Mouse (Mus musculus) adrenal gland, adult 8-10 months (tissue): ENCODE measurements around the gene Snrpg. TPM values are rescaled to one million over a fixed set of nuclear protein-coding genes. Genes with fewer than 3 reads are reported as not detected.
A peak's percentile ranks its signal among the peaks of the same experiment; 100 is the strongest.
"Not testable (repeated sequence)": the region's sequence is repeated elsewhere in the genome, so short reads cannot be mapped to it uniquely, and the experiment has no call there.

Source experiments
- DNase-seq: peaks from one replicate; pipeline ENCODE4 v3.0.0; 2022
- total RNA-seq, 4 experiments: library from RNA; stranded (reverse); gene quantifications; 2 replicates each; pipeline ENCODE4 v1.2.4; 2022

The Snrpg gene
- 100 to 1,000 TPM; 115 to 403 (median 241) TPM for total RNA-seq

GRCm38 (mm10) chr6:86370764-86371339 lies at the start of gene Snrpg:
Gene Snrpg, plus strand, starts transcription at chr6:86371304.
- no peak for DNase-seq

- no peak for DNase-seq
Measured at GRCm38 (mm10) chr6:86322031-86322563, 49.0 kb upstream of the Snrpg start.

- no peak for DNase-seq
Measured at GRCm38 (mm10) chr6:86322991-86323390, 48.1 kb upstream of the Snrpg start.

- no peak for DNase-seq
Measured at GRCm38 (mm10) chr6:86324400-86324799, 46.7 kb upstream of the Snrpg start.

- DNase-seq, result no peak
Measured at GRCm38 (mm10) chr6:86325646-86326045, 45.5 kb upstream of the Snrpg start.

GRCm38 (mm10) chr6:86326866-86327265 lies 44.2 kb upstream of the Snrpg start:
- DNase-seq, result no peak

- DNase-seq, result no peak
Measured at GRCm38 (mm10) chr6:86328369-86328768, 42.7 kb upstream of the Snrpg start.

GRCm38 (mm10) chr6:86329943-86330342 lies 41.2 kb upstream of the Snrpg start:
- DNase-seq, result no peak

- DNase-seq, result no peak
Measured at GRCm38 (mm10) chr6:86335121-86335849, 35.8 kb upstream of the Snrpg start.

- no peak for DNase-seq
Measured at GRCm38 (mm10) chr6:86335860-86336259, 35.2 kb upstream of the Snrpg start.

- DNase-seq, result not testable (repeated sequence)
Measured at GRCm38 (mm10) chr6:86336340-86336739, 34.8 kb upstream of the Snrpg start.

GRCm38 (mm10) chr6:86343656-86344055 lies 27.4 kb upstream of the Snrpg start:
- DNase-seq, result no peak

GRCm38 (mm10) chr6:86346063-86346462 lies 25.0 kb upstream of the Snrpg start:
- no peak for DNase-seq

- DNase-seq, result no peak
Measured at GRCm38 (mm10) chr6:86349257-86349656, 21.8 kb upstream of the Snrpg start.

GRCm38 (mm10) chr6:86354948-86355347 lies 16.2 kb upstream of the Snrpg start:
- no peak for DNase-seq

GRCm38 (mm10) chr6:86356956-86357355 lies 14.1 kb upstream of the Snrpg start:
- DNase-seq, result no peak

- DNase-seq, result no peak
Measured at GRCm38 (mm10) chr6:86360691-86361090, 10.4 kb upstream of the Snrpg start.

- DNase-seq, result no peak
Measured at GRCm38 (mm10) chr6:86361373-86361772, 9.7 kb upstream of the Snrpg start.

- peak; percentile 69 for DNase-seq
Measured at GRCm38 (mm10) chr6:86364442-86365141, 6.5 kb upstream of the Snrpg start.

- DNase-seq, result peak; percentile 94
Measured at GRCm38 (mm10) chr6:86365371-86366124, 5.6 kb upstream of the Snrpg start, which contains the start of gene Fam136a. Gene Fam136a, plus strand, starts transcription at chr6:86365646.

- DNase-seq, result peak; percentile 81
Measured at GRCm38 (mm10) chr6:86366125-86366852, 4.8 kb upstream of the Snrpg start.

- no peak for DNase-seq
Measured at GRCm38 (mm10) chr6:86366853-86367249, 4.3 kb upstream of the Snrpg start.
